Mouse (Mus musculus) heart, embryonic 10.5 days (tissue): ENCODE results near the gene Tnfrsf14. TPM values are rescaled to one million over a fixed set of nuclear protein-coding genes. Genes with fewer than 3 reads are reported as not detected.

Source experiments
- DNase-seq: peaks from one replicate; pipeline ENCODE4 v3.0.0-alpha.2; 2017; ENCODE audit warnings: low spot score
- H3K27ac ChIP-seq: fragments of 300-500 bp; sonication (generic); 2 replicates; pipeline ENCODE4 v1.5.1; 2016; ENCODE audit warnings: mild to moderate bottlenecking
- H3K27me3 ChIP-seq: fragments of 300-500 bp; sonication (generic); 2 replicates; pipeline ENCODE4 v1.6.1; 2016; ENCODE audit warnings: mild to moderate bottlenecking; ENCODE audit not compliant: poor library complexity, insufficient read depth, severe bottlenecking
- H3K36me3 ChIP-seq: fragments of 300-500 bp; sonication (generic); 2 replicates; pipeline ENCODE4 v1.6.1; 2016; ENCODE audit warnings: mild to moderate bottlenecking, moderate library complexity
- H3K4me1 ChIP-seq: fragments of 300-500 bp; sonication (generic); 2 replicates; pipeline ENCODE4 v1.6.1; 2016; ENCODE audit warnings: mild to moderate bottlenecking
- H3K4me3 ChIP-seq: fragments of 300-500 bp; sonication (generic); 2 replicates; pipeline ENCODE4 v1.5.1; 2016; ENCODE audit warnings: mild to moderate bottlenecking, moderate library complexity
- H3K9me3 ChIP-seq: fragments of 300-500 bp; sonication (generic); 2 replicates; pipeline ENCODE4 v1.6.1; 2016; ENCODE audit warnings: mild to moderate bottlenecking, moderate library complexity
- WGBS: fragments of 180-500 bp; shearing (Covaris S2); methylation state at CpG from one replicate; pipeline ENCODE4 v1.1.7; 2016; 5-methylcytosine and 5-hydroxymethylcytosine counted together
- polyA plus RNA-seq: library from polyadenylated mRNA; unstranded; fragments of >200 nt; fragmentation: Nextera tagmentation; extraction: Ambion mirVana; gene quantifications from 2 replicates; pipeline ENCODE4 v1.2.1, GENCODE M21; 2016

The Tnfrsf14 gene
- polyA plus RNA-seq, 1 experiment from 2014 or later: 1.6 TPM

DNA sequence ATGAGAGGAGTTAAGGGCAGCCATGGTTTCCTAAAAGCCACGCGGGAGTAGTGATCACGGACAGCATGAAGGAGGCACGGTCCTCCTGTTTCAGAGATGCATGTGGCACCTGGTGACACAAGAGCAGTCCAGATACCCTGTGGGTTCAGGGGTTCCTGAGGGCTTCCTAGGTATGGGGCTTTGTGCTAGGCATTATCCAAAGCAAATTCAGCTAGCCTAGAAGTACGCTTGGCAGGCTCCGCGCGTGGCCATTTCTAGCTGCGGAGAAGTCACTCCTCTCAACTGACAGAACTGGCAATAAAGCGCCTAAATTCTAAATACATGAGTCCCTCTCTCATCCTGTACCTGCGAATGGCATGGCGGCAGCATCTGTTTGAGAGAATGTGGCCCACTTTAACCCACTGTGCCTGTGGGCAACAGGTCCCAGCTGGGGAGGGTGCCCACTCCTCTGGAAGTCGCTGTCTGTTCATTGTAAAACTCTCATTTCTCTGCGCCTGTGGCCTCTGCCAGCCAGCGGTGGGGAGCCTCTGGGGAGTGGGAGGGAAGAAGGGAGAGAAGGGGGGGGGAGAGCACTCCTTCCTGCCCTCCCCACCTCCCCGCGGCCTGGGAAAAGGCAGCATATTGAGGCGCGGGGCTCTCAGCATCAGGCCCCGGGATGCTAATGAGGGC lies 31.8 kb upstream of the Tnfrsf14 start:
- H3K27ac ChIP-seq: 0 out of 2 replicates have a peak overlapping the region, but pooled peaks have one; percentile 6
- H3K4me3 ChIP-seq: peak overlapping the region; percentile 62
- peaks cover 50% of the 10 kb centered on the region for H3K4me1 ChIP-seq
- peaks cover 84% of the 10 kb centered on the region for H3K27me3 ChIP-seq
- no peaks in the 10 kb centered on the region for H3K36me3 ChIP-seq
- no peak for DNase-seq
- no peaks in the 10 kb centered on the region for H3K9me3 ChIP-seq
- 23% methylated on average over 20 of the region's 20 CpGs for WGBS

DNA sequence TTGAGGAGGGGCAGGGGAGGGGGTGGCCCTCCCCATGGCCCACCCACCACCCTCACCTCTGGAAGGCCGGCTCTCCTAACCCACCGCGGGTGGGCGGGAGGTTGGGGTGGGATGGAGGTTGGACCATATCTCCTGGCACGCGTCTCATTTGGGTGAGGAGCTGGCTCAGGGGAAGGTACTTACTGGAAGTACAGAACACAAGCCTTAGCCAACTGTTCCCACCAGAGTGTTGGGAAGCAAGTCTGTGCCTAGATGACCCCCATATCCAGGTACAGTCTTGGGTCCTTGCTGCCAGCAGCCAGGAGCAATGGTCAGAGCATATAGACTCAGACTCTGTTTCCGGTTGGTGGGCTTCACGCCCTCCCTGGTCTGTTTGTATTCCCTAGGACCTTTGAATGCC lies 30.3 kb upstream of the Tnfrsf14 start:
- Histone ChIP-seq H3K9me3 (no peaks in the 10 kb centered on the region), H3K4me3 (peak overlapping the region; percentile 49), H3K27ac (0 out of 2 replicates have a peak overlapping the region, but pooled peaks have one; percentile 32), H3K36me3 (no peaks in the 10 kb centered on the region), H3K4me1 (peaks cover 42% of the 10 kb centered on the region), H3K27me3 (peaks cover 99% of the 10 kb centered on the region)
- 11% methylated on average over 8 of the region's 8 CpGs for WGBS
- no peak for DNase-seq

DNA sequence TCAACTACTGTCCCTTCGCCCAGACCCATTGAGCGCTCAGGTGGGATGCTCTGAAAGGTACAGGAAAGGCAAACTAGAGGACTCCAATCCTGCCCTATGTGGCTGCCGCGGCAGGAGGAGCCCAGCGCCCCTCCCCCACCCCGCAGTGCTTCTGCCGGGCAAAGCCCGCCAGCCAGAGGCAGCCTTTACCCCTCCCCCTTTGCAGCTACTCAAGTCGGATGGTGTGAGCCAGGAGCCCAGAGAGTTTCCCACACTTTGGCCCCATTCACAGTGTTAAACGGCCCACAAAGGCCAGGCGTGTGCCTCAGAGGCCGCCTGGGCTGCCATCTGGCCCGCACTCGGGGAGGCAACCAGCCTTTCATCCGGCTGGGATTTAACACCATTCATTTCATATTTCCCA lies 29.8 kb upstream of the Tnfrsf14 start:
- Histone ChIP-seq H3K36me3 (no peaks in the 10 kb centered on the region), H3K27ac (peak overlapping the region; percentile 32; the same call in 1 of the 2 replicates), H3K4me1 (peaks cover 41% of the 10 kb centered on the region), H3K9me3 (no peaks in the 10 kb centered on the region), H3K27me3 (peaks cover 99% of the 10 kb centered on the region), H3K4me3 (peak overlapping the region; percentile 49)
- 1% methylated on average over 15 of the region's 15 CpGs for WGBS
- no peak for DNase-seq

DNA sequence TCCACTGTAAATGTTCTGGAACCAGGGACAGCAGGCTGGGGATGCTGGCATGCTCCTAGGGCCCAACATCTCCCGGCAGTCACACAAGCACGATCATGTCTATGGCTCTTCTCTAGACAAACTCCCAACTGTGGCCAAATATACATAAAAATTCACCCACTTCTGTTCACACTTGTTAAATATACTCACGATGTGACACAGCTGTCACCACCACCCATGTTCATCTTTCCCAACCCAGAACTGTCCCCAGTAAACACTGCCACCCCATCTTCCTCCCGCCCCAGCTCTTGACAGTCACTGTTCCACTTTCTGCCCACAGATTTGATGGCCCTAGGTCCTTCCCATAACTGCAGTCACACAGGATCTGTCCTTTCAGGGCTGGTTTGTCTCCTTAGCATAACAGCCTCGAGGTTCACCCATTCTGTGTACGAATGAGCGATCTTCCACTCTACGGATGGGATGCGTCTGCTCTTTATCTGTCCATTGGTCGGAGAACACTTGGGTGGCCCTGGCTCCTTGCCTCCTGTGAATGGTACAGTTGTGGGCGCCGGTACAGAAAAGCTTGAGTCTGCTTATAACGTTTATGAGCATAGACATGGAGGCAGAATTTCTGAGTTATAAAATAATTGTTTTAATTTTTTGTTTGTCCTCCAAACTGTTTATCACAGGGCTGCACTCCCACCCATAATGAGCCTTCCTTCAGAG lies 29.1 kb upstream of the Tnfrsf14 start:
- Histone ChIP-seq H3K27me3 (peaks cover 99% of the 10 kb centered on the region), H3K36me3 (no peaks in the 10 kb centered on the region), H3K4me3 (no peak overlapping the region), H3K4me1 (peaks cover 43% of the 10 kb centered on the region), H3K27ac (no peak overlapping the region), H3K9me3 (no peaks in the 10 kb centered on the region)
- no peak for DNase-seq
- 43% methylated on average over 13 of the region's 13 CpGs for WGBS

DNA sequence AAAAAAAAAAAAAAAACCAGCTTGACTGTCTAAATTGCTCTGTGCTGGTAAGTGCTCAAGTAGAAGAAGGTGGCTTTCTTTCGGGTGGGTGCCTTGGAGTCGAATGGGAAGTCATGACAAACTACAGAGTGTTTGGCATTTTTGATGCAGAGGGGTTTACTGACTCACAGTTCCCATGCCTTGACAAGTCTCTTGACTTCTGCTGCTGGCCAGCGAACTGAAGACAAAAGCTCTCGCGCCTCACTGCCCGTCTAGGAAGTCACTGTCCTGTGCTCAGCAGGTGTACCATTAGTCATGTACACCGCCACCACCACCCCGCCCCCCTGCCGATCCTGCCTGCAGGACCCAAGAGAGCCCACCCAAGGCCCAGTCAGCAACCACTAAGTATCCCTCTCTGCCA lies 28.2 kb upstream of the Tnfrsf14 start:
- Histone ChIP-seq H3K4me3 (no peak overlapping the region), H3K36me3 (no peaks in the 10 kb centered on the region), H3K27me3 (peaks cover 99% of the 10 kb centered on the region), H3K4me1 (peaks cover 38% of the 10 kb centered on the region), H3K27ac (no peak overlapping the region), H3K9me3 (no peaks in the 10 kb centered on the region)
- 41% methylated on average over 9 of the region's 9 CpGs for WGBS
- DNase-seq: no peak

DNA sequence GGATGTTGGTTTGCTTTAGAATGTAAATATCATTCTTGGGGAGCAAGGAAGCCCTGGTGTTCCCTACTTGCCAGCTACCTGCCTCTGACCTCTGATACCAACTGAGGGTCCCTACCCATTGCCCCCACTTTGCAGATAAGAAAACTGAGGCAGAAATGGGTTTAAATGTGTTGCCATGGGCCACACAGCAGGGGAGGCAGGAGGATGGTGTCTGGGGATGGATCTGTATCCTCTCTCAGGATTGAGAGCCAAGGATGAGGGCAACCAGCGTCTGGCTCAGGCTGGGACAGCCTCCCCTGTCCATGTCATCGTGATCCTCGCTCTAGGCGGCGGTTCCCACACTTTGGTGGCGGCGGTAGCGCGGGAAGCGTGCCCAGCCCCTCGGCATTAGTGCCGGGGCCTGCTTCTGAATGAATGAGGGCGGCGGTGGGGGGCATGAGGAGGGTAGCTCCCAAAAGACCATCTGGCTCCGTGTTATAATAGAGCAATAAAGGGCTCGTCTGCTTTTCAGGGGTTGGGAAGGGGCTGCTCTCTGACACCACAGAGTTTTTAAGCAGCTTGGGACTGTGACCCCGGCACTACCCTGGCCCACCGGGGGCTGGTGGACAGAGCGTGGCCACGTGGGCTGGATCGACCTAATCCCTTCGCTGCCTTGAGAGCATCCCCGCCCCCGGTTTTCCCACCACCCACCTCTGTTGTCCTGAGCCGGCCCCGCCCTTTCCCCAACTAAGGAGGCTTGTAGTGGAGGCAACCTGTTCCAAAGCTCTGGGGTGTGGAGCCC lies 24.3 kb upstream of the Tnfrsf14 start:
- H3K27ac ChIP-seq: no peak overlapping the region
- peaks cover 18% of the 10 kb centered on the region for H3K4me1 ChIP-seq
- peaks cover 96% of the 10 kb centered on the region for H3K27me3 ChIP-seq
- 5% methylated on average over 26 of the region's 26 CpGs for WGBS
- H3K4me3 ChIP-seq: peak overlapping the region; percentile 15; the same call in 1 of the 2 replicates
- H3K9me3 ChIP-seq: no peaks in the 10 kb centered on the region
- no peak for DNase-seq
- no peaks in the 10 kb centered on the region for H3K36me3 ChIP-seq

DNA sequence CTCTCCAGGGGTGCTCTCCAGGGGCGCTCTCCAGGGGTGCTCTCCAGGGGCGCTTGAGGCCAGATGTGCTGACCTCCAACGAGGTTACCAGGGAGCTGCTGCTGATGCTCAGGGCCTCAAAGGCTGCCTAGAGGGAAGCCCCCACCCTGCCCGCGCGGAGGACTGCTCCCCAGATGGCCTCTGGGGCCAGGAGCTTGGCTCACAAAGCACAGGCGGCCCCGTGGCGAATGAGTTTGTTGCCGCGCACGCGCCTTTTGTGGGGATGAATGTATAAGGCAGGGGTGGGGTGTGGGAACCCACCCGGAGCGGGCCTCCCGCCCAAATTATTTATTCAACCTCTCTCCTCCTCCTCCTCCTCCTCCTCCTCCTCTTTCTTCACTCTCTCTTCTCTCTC lies 21.2 kb upstream of the Tnfrsf14 start:
- Histone ChIP-seq H3K27ac (no peak overlapping the region), H3K4me3 (no peak overlapping the region), H3K4me1 (peaks cover 27% of the 10 kb centered on the region), H3K9me3 (no peaks in the 10 kb centered on the region), H3K27me3 (peaks cover 67% of the 10 kb centered on the region), H3K36me3 (no peaks in the 10 kb centered on the region)
- DNase-seq: no peak
- 16% methylated on average over 16 of the region's 16 CpGs for WGBS

DNA sequence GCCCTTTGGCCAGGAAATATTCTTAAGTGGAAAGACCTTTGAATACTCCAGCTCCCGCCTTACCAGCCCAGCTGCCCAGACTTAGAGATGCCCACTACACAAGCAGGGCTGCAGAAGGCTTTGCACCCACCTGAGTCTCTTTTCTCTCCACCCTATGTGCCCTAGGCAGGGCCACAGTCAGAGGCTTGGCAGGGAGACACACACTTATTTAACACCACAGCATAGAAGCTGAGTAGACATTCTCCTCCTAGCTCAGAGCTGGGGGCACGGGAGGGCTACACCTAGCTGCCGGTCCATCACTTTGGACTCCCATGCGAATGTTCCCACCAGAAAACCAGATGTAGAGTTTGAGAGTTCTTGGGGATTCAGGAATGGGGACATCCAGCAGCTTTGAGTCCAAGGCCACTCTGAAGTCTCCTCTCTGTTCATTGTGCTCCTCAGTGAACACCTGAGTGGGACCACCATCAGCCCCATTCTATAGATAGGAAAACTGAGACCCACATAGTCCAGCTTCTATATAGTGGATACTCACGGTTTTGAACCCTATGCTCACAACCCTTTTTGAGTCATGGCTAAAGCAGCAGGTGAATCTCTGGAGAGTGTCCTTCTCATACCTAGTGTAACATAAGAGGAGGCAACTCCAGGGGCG lies 20.7 kb upstream of the Tnfrsf14 start:
- H3K27ac ChIP-seq: no peak overlapping the region
- peaks cover 61% of the 10 kb centered on the region for H3K27me3 ChIP-seq
- peaks cover 29% of the 10 kb centered on the region for H3K4me1 ChIP-seq
- WGBS: 65% methylated on average over 6 of the region's 6 CpGs
- no peaks in the 10 kb centered on the region for H3K9me3 ChIP-seq
- H3K4me3 ChIP-seq: no peak overlapping the region
- no peaks in the 10 kb centered on the region for H3K36me3 ChIP-seq
- DNase-seq: no peak

DNA sequence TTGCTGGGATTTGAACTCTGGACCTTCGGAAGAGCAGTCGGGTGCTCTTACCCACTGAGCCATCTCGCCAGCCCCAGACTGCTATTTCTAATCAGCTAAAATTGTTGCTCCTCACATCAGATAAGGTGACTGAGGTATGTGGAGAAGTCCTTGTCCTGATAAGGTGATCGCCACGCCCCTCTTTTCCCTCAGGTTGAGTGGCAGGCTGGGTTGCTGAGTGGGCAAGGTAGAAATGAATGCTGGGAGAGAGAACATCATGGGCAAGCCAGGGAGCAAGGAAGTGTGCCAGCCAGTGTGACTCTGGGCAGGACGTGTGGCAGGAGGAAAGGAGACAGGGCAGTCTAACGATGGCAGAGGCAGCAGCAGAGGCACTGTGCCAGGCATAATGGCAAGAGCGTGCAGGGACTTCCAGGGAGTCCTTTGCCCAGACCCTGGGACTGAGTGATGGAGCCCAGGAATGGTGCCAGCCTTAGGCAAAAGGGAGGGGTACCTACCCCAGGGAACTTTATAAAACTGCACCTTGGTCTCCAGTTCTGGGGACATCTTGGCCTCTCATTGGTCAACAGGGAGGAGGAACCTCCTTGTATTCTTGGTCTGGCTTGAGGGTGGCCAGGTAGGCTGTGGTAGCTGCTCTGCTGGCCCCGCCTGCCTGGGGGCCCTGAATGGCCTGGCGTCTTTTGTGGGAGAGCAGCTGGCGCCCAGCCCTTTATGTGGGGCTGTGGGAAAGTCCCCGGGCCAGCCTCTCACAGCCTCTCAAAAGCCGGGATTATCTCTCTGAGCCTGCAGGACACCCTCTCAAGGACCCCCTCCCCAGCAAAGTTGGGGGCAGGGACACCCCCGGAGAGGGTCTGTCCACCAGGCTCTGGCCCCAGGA lies 19.9 kb upstream of the Tnfrsf14 start:
- no peak for DNase-seq
- Histone ChIP-seq H3K27me3 (peaks cover 54% of the 10 kb centered on the region), H3K4me3 (no peak overlapping the region), H3K4me1 (peaks cover 35% of the 10 kb centered on the region), H3K27ac (no peak overlapping the region), H3K9me3 (no peaks in the 10 kb centered on the region), H3K36me3 (no peaks in the 10 kb centered on the region)
- 56% methylated on average over 14 of the region's 14 CpGs for WGBS

DNA sequence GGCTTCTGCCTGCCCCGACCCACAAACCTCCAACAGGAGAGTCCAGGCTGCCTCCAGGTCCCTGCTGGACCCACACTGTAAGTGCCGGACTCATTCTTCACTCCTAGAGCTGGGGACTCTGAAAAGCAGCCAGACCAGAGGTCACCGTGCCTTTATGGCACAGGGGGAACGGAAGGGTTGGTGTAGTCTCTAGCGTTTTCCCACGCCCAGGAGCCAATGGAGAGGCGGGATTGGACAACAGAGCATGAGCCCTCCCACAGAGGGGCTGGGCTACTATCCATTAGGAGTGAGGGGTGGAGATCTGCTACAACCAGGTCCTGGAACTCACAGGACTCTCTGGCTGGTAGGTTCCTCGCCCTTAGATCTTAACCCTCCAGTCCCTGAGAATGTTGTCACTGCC lies 18.0 kb upstream of the Tnfrsf14 start:
- no peaks in the 10 kb centered on the region for H3K9me3 ChIP-seq
- H3K4me3 ChIP-seq: peak overlapping the region; percentile 48
- peaks cover 34% of the 10 kb centered on the region for H3K27me3 ChIP-seq
- peak overlapping the region; percentile 77 for H3K27ac ChIP-seq
- DNase-seq: peak; percentile 92
- 4% methylated on average over 8 of the region's 8 CpGs for WGBS
- peaks cover 28% of the 10 kb centered on the region for H3K4me1 ChIP-seq
- no peaks in the 10 kb centered on the region for H3K36me3 ChIP-seq

DNA sequence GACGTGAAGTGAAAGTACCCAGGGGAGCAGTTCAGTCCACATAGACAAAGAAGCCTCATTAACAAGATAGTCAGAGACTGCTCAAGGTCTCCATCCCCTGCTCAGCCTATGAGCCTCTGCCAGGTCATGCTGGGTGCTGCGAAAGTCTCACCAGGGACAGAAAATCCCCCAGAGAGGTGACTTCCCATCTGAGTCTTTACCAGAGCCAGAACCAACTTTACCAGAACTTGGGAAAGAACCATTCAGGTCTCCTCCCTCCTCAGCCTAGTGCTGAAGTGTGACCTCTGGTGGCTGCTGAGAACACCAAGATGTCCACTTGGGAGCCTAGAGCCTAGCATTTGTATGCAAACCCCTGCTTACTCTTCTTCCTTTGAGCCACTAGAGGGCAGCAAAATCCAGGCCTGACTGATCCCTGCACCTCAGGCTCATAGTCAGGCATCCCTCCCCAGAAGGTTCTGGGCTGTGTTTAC lies 15.8 kb upstream of the Tnfrsf14 start:
- Histone ChIP-seq H3K36me3 (no peaks in the 10 kb centered on the region), H3K27me3 (peaks cover 12% of the 10 kb centered on the region), H3K4me3 (no peak overlapping the region), H3K4me1 (peaks cover 26% of the 10 kb centered on the region), H3K9me3 (no peaks in the 10 kb centered on the region), H3K27ac (0 out of 2 replicates have a peak overlapping the region, but pooled peaks have one; percentile 16)
- WGBS: 20% methylated on average over 2 of the region's 2 CpGs
- DNase-seq: peak; percentile 92
